Mouse (Mus musculus): ENCODE measurements around the gene 9530077C05Rik.

The 9530077C05Rik gene

GRCm38 (mm10) chr9:22466212-22466611, 54.9 kb downstream of the 9530077C05Rik start:
- DNase-seq: no peak

GRCm38 (mm10) chr9:22467371-22468169, 56.3 kb downstream of the 9530077C05Rik start:
- peak; percentile 16 to 26 for DNase-seq

GRCm38 (mm10) chr9:22468170-22468898, 57.0 kb downstream of the 9530077C05Rik start:
- DNase-seq: peak; percentile 41 to 57

- DNase-seq: no peak
Observed at GRCm38 (mm10) chr9:22468899-22469259, 57.6 kb downstream of the 9530077C05Rik start.

GRCm38 (mm10) chr9:22469643-22470042, 58.3 kb downstream of the 9530077C05Rik start, which contains the start of gene Rp9:
TSS of gene Rp9 (minus strand) at chr9:22469743.
- DNase-seq: no peak

GRCm38 (mm10) chr9:22475424-22475868, 64.1 kb downstream of the 9530077C05Rik start, which contains the start of gene Bbs9:
TSS of gene Bbs9 (plus strand) at chr9:22475715.
- peak; percentile 97 for DNase-seq

GRCm38 (mm10) chr9:22476265-22476664, 65.0 kb downstream of the 9530077C05Rik start:
- peak in 1 of 2 experiments; percentile 9 for DNase-seq

- no peak for DNase-seq
Observed at GRCm38 (mm10) chr9:22478946-22479345, 67.6 kb downstream of the 9530077C05Rik start.

GRCm38 (mm10) chr9:22483866-22484561, 72.7 kb downstream of the 9530077C05Rik start:
- no peak for DNase-seq

GRCm38 (mm10) chr9:22484562-22485308, 73.4 kb downstream of the 9530077C05Rik start:
- no peak for DNase-seq

GRCm38 (mm10) chr9:22486211-22486610, 74.9 kb downstream of the 9530077C05Rik start:
- no peak for DNase-seq

GRCm38 (mm10) chr9:22488963-22489362, 77.7 kb downstream of the 9530077C05Rik start:
- DNase-seq: no peak

Measured in thymus, adult 18-20 months (tissue).